Mouse (Mus musculus): ENCODE data around the gene LTO1. TPM values are rescaled to one million over a fixed set of nuclear protein-coding genes. Genes with fewer than 3 reads are reported as not detected.
A peak's percentile ranks its signal among the peaks of the same experiment; 100 is the strongest.
"Not testable (repeated sequence)": the region's sequence is repeated elsewhere in the genome, so short reads cannot be mapped to it uniquely, and the experiment has no call there.

Gene LTO1
- polyA plus RNA-seq, 1 experiment from 2014 or later: 21.1 TPM

GRCm38 (mm10) chr7:144878401-144878800 is 36.5 kb upstream of the LTO1 start:
- no peak for TF ChIP-seq CTCF (IDR thresholded peaks at IDR 0.05; ENCODE audit: low read depth)
- 100% methylated on average over 1 of the region's 1 CpGs for WGBS
- H3K9me3 ChIP-seq (ENCODE audit: control insufficient read depth): no peaks in the 10 kb centered on the region
- no peak overlapping the region for H3K9ac ChIP-seq (ENCODE audit: low read depth, low read length)
- H3K4me2 ChIP-seq (replicated peaks; ENCODE audit: low read depth): no peak overlapping the region
- no peak for ATAC-seq
- no peaks in the 10 kb centered on the region for H3K36me3 ChIP-seq (ENCODE audit: control insufficient read depth, insufficient read depth)
- H3K27me3 ChIP-seq (replicated peaks; ENCODE audit: control insufficient read depth, insufficient read depth, low read length): 0 out of 2 replicates have a peak, but pooled peaks cover 5% of the 10 kb centered on the region
- no peak overlapping the region for H3K27ac ChIP-seq (ENCODE audit: low read depth, low read length)
- no peak overlapping the region for H3K4me3 ChIP-seq (ENCODE audit: low read depth, low read length)
- H3K4me1 ChIP-seq (replicated peaks; ENCODE audit: control insufficient read depth, insufficient read depth, low read length): no peaks in the 10 kb centered on the region

- H3K4me3 ChIP-seq (ENCODE audit: low read depth, low read length): no peak overlapping the region
- H3K27ac ChIP-seq (ENCODE audit: low read depth, low read length): no peak overlapping the region
- ATAC-seq: no peak
- H3K9ac ChIP-seq (ENCODE audit: low read depth, low read length): no peak overlapping the region
- H3K4me2 ChIP-seq (replicated peaks; ENCODE audit: low read depth): no peak overlapping the region
- H3K36me3 ChIP-seq (ENCODE audit: control insufficient read depth, insufficient read depth): no peaks in the 10 kb centered on the region
- H3K9me3 ChIP-seq (ENCODE audit: control insufficient read depth): no peaks in the 10 kb centered on the region
- no peaks in the 10 kb centered on the region; the same call in 1 of the 2 replicates for H3K27me3 ChIP-seq (replicated peaks; ENCODE audit: control insufficient read depth, insufficient read depth, low read length)
- WGBS: 52% methylated on average over 2 of the region's 2 CpGs
- no peak for TF ChIP-seq CTCF (IDR thresholded peaks at IDR 0.05; ENCODE audit: low read depth)
- H3K4me1 ChIP-seq (replicated peaks; ENCODE audit: control insufficient read depth, insufficient read depth, low read length): no peaks in the 10 kb centered on the region
These were observed 31.8 kb upstream of the LTO1 start for GRCm38 (mm10) chr7:144883106-144883505.

GRCm38 (mm10) chr7:144887672-144888071 is 27.2 kb upstream of the LTO1 start:
- Histone ChIP-seq H3K4me2 (replicated peaks; ENCODE audit: low read depth) (no peak overlapping the region), H3K27ac (ENCODE audit: low read depth, low read length) (no peak overlapping the region), H3K27me3 (replicated peaks; ENCODE audit: control insufficient read depth, insufficient read depth, low read length) (no peaks in the 10 kb centered on the region; the same call in 1 of the 2 replicates), H3K36me3 (ENCODE audit: control insufficient read depth, insufficient read depth) (no peaks in the 10 kb centered on the region), H3K4me3 (ENCODE audit: low read depth, low read length) (no peak overlapping the region), H3K9me3 (ENCODE audit: control insufficient read depth) (no peaks in the 10 kb centered on the region), H3K4me1 (replicated peaks; ENCODE audit: control insufficient read depth, insufficient read depth, low read length) (no peaks in the 10 kb centered on the region), H3K9ac (ENCODE audit: low read depth, low read length) (no peak overlapping the region)
- 86% methylated on average over 2 of the region's 2 CpGs for WGBS
- TF ChIP-seq CTCF (IDR thresholded peaks at IDR 0.05; ENCODE audit: low read depth): peak; percentile 46
- ATAC-seq: no peak

GRCm38 (mm10) chr7:144888564-144889299 is 26.2 kb upstream of the LTO1 start:
- Histone ChIP-seq H3K27me3 (replicated peaks; ENCODE audit: control insufficient read depth, insufficient read depth, low read length) (no peaks in the 10 kb centered on the region; the same call in 1 of the 2 replicates), H3K27ac (ENCODE audit: low read depth, low read length) (no peak overlapping the region), H3K4me3 (ENCODE audit: low read depth, low read length) (no peak overlapping the region), H3K36me3 (ENCODE audit: control insufficient read depth, insufficient read depth) (no peaks in the 10 kb centered on the region), H3K9me3 (ENCODE audit: control insufficient read depth) (no peaks in the 10 kb centered on the region), H3K9ac (ENCODE audit: low read depth, low read length) (no peak overlapping the region), H3K4me2 (replicated peaks; ENCODE audit: low read depth) (no peak overlapping the region), H3K4me1 (replicated peaks; ENCODE audit: control insufficient read depth, insufficient read depth, low read length) (no peaks in the 10 kb centered on the region)
- TF ChIP-seq CTCF (IDR thresholded peaks at IDR 0.05; ENCODE audit: low read depth): no peak
- WGBS: 15% methylated on average over 18 of the region's 18 CpGs
- no peak for ATAC-seq

GRCm38 (mm10) chr7:144890661-144891060 is 24.2 kb upstream of the LTO1 start:
- not testable (repeated sequence) for H3K4me3 ChIP-seq (ENCODE audit: low read depth, low read length); H3K4me1 ChIP-seq (replicated peaks; ENCODE audit: control insufficient read depth, insufficient read depth, low read length); H3K9me3 ChIP-seq (ENCODE audit: control insufficient read depth); ATAC-seq; H3K4me2 ChIP-seq (replicated peaks; ENCODE audit: low read depth); H3K27ac ChIP-seq (ENCODE audit: low read depth, low read length); H3K36me3 ChIP-seq (ENCODE audit: control insufficient read depth, insufficient read depth); H3K9ac ChIP-seq (ENCODE audit: low read depth, low read length)
- H3K27me3 ChIP-seq (replicated peaks; ENCODE audit: control insufficient read depth, insufficient read depth, low read length): peaks cover 15% of the 10 kb centered on the region
- TF ChIP-seq CTCF (IDR thresholded peaks at IDR 0.05; ENCODE audit: low read depth): peak; percentile 38; the same call in 1 of the 2 replicates
- WGBS: 100% methylated on average over 1 of the region's 1 CpGs

GRCm38 (mm10) chr7:144891863-144892262 is 23.0 kb upstream of the LTO1 start:
- Histone ChIP-seq H3K9me3 (ENCODE audit: control insufficient read depth) (no peaks in the 10 kb centered on the region), H3K9ac (ENCODE audit: low read depth, low read length) (no peak overlapping the region), H3K27ac (ENCODE audit: low read depth, low read length) (no peak overlapping the region), H3K4me3 (ENCODE audit: low read depth, low read length) (no peak overlapping the region), H3K4me2 (replicated peaks; ENCODE audit: low read depth) (no peak overlapping the region), H3K27me3 (replicated peaks; ENCODE audit: control insufficient read depth, insufficient read depth, low read length) (peaks cover 27% of the 10 kb centered on the region), H3K36me3 (ENCODE audit: control insufficient read depth, insufficient read depth) (no peaks in the 10 kb centered on the region), H3K4me1 (replicated peaks; ENCODE audit: control insufficient read depth, insufficient read depth, low read length) (peaks cover 7% of the 10 kb centered on the region; the same call in 1 of the 2 replicates)
- no peak for TF ChIP-seq CTCF (IDR thresholded peaks at IDR 0.05; ENCODE audit: low read depth)
- no peak for ATAC-seq
- WGBS: 61% methylated on average over 2 of the region's 2 CpGs
